Mouse (Mus musculus) myocyte (in vitro differentiated cells): ENCODE results near the gene Fabp2. TPM values are rescaled to one million over a fixed set of nuclear protein-coding genes. Genes with fewer than 3 reads are reported as not detected.

Source experiments
- H3K27me3 ChIP-seq: one replicate; pipeline ENCODE4 v1.6.1; 2011; ENCODE audit not compliant: control insufficient read depth, insufficient read depth, insufficient read length
- H3K36me3 ChIP-seq: one replicate; pipeline ENCODE4 v1.6.1; 2011; ENCODE audit not compliant: control insufficient read depth, insufficient read depth
- H3K4me2 ChIP-seq: one replicate; pipeline ENCODE4 v1.6.1; 2011; ENCODE audit warnings: low read depth, control low read depth
- H3K4me3 ChIP-seq: one replicate; pipeline ENCODE4 v1.5.1; 2011; ENCODE audit warnings: mild to moderate bottlenecking, control low read depth, moderate library complexity
- H3K79me2 ChIP-seq: one replicate; pipeline ENCODE4 v1.6.1; 2011; ENCODE audit not compliant: control insufficient read depth, insufficient read depth
- H3ac ChIP-seq: one replicate; pipeline ENCODE4 v1.6.1; 2011; ENCODE audit not compliant: control insufficient read depth, insufficient read length
- CEBPB ChIP-seq: IDR thresholded peaks from 2 replicates; pipeline ENCODE4 v1.6.1; 2011; ENCODE audit warnings: mild to moderate bottlenecking, moderate library complexity; ENCODE audit not compliant: poor library complexity, insufficient read depth, severe bottlenecking
- E2F4 ChIP-seq: IDR thresholded peaks from one replicate; pipeline ENCODE4 v1.6.1; 2011; ENCODE audit warnings: mild to moderate bottlenecking, control low read depth, moderate library complexity; ENCODE audit not compliant: insufficient read depth
- MAX ChIP-seq: IDR thresholded peaks from one replicate; pipeline ENCODE4 v1.6.1; 2011; ENCODE audit warnings: low read depth, mild to moderate bottlenecking, control low read depth
- MYOD1 ChIP-seq, 3 experiments: IDR thresholded peaks; one replicate each; pipeline ENCODE4 v1.6.1; 2011; ENCODE audit warnings: control low read depth in 2 of 3, low read depth in 2 of 3, mild to moderate bottlenecking in 2 of 3, moderate library complexity in 1 of 3; ENCODE audit not compliant: insufficient read length in 2 of 3, control insufficient read depth in 1 of 3
- MYOG ChIP-seq, 3 experiments: IDR thresholded peaks; one replicate each; pipeline ENCODE4 v1.6.1; 2011; ENCODE audit warnings: control low read depth in 2 of 3, low read depth in 2 of 3, mild to moderate bottlenecking in 2 of 3; ENCODE audit not compliant: insufficient read length in 2 of 3, control insufficient read depth in 1 of 3, insufficient read depth in 1 of 3
- POLR2A ChIP-seq: IDR thresholded peaks from one replicate; pipeline ENCODE4 v1.6.1; 2011; ENCODE audit warnings: low read depth, mild to moderate bottlenecking, control low read depth, moderate library complexity; ENCODE audit not compliant: insufficient read length
- POLR2AphosphoS2 ChIP-seq: IDR thresholded peaks from one replicate; pipeline ENCODE4 v1.6.1; 2011; ENCODE audit warnings: low read depth, control low read depth; ENCODE audit not compliant: insufficient read length
- REST ChIP-seq: IDR thresholded peaks from one replicate; pipeline ENCODE4 v1.6.1; 2011; ENCODE audit warnings: mild to moderate bottlenecking, control low read depth, moderate library complexity; ENCODE audit not compliant: insufficient read depth, insufficient read length
- SRF ChIP-seq: IDR thresholded peaks from one replicate; pipeline ENCODE4 v1.6.1; 2011; ENCODE audit warnings: low read depth; ENCODE audit not compliant: control insufficient read depth, insufficient read length
- TCF12 ChIP-seq: IDR thresholded peaks from one replicate; pipeline ENCODE4 v1.6.1; 2011; ENCODE audit warnings: mild to moderate bottlenecking, control low read depth; ENCODE audit not compliant: poor library complexity, insufficient read depth, severe bottlenecking
- TCF3 ChIP-seq: IDR thresholded peaks from one replicate; pipeline ENCODE4 v1.6.1; 2011; ENCODE audit warnings: low read depth, control low read depth; ENCODE audit not compliant: insufficient read length
- USF1 ChIP-seq: IDR thresholded peaks from one replicate; pipeline ENCODE4 v1.6.1; 2011; ENCODE audit warnings: low read depth, mild to moderate bottlenecking, control low read depth, moderate library complexity
- polyA plus RNA-seq: library from polyadenylated mRNA; unstranded; fragments of >200 nt; fragmentation: generic; extraction: Trizol; gene quantifications from one replicate; pipeline ENCODE4 v1.2.1, GENCODE M21; 2012; ENCODE audit warnings: missing spikeins

Gene Fabp2
- polyA plus RNA-seq, result not detected

DNA sequence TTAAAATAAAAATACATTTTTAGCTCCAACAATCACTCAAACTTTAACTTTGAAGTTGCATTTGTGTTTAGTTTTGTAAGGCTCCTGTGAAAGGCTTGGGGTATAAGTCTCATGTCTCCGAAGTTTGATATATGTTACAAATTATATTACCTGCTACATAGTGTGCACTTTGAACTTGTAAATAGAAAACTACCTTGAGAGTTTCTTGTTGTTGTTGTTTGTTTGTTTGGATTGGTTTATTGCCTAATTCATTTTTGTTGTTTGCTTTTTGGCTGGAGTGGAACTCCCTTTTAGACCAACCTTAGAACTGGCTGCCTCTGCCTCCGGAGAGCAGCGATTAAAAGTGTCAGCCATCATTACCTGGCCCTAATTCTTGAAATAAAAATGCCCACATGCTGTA, at the start of gene Fabp2:
Fabp2 (plus strand) TSS at position 301 of the 400 bp plus-strand sequence.
- no peak for TF ChIP-seq MYOG (IDR thresholded peaks at IDR 0.05; ENCODE audit: control insufficient read depth in 1 of 3, insufficient read depth in 1 of 3, insufficient read length in 2 of 3, low read depth in 2 of 3)
- no peak for TF ChIP-seq POLR2A
- no peak for TF ChIP-seq USF1
- no peak for TF ChIP-seq CEBPB
- no peak for TF ChIP-seq REST
- TF ChIP-seq TCF12, result no peak
- TF ChIP-seq TCF3, result no peak
- no peak for TF ChIP-seq E2F4
- H3K4me2 ChIP-seq, result no peak within 1 kb of the TSS

DNA sequence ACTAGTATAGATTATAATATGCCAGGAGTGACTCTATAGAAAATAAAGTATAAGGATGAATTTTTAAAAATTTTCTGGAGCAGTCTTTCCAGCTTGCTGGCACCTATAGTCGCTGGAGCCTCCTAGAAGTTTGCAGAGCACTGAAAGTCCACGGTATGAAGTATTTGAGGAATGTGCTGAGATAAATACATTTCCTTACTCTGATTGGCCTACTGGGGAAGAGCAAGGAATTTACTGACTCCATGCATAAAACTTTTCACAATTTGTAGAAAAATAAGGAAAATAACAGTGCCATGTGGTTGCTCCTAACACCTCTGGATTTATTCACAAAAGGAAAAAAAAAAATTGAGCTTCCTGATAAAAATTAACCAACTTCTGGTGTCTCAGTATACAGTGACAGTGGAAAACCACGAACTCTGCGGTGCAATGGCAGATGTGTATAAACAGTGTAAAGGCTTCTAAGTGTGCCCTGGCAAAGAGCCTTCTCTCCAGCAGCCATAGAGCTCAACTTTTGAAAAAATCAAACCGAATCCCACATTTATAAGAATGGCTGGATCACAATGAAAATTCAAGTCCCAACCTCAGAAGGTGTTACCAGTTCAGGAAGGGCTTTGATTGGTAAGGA, 46.4 kb upstream of the Fabp2 start:
- Histone ChIP-seq H3K79me2 (no peaks in the 10 kb centered on the region), H3K36me3 (peaks cover 26% of the 10 kb centered on the region), H3ac (no peak overlapping the region), H3K4me2 (no peak overlapping the region), H3K4me3 (no peak overlapping the region), H3K27me3 (no peaks in the 10 kb centered on the region)
- TF ChIP-seq SRF (no peak), MAX (no peak), TCF12 (no peak), MYOG (IDR thresholded peaks at IDR 0.05; ENCODE audit: control insufficient read depth in 1 of 3, insufficient read depth in 1 of 3, insufficient read length in 2 of 3, low read depth in 2 of 3) (no peak), MYOD1 (IDR thresholded peaks at IDR 0.05; ENCODE audit: control insufficient read depth in 1 of 3, insufficient read length in 2 of 3, low read depth in 2 of 3) (no peak), TCF3 (no peak), REST (no peak), POLR2AphosphoS2 (no peak), E2F4 (no peak), USF1 (no peak), CEBPB (no peak), POLR2A (no peak)

More for the DNA sequence above, at the start of gene Fabp2:
- Histone ChIP-seq H3K79me2 (no peaks in the 10 kb centered on the region), H3ac (no peak within 1 kb of the TSS), H3K27me3 (no peaks in the 10 kb centered on the region), H3K4me3 (no peak within 1 kb of the TSS), H3K36me3 (no peaks in the 10 kb centered on the region)

DNA sequence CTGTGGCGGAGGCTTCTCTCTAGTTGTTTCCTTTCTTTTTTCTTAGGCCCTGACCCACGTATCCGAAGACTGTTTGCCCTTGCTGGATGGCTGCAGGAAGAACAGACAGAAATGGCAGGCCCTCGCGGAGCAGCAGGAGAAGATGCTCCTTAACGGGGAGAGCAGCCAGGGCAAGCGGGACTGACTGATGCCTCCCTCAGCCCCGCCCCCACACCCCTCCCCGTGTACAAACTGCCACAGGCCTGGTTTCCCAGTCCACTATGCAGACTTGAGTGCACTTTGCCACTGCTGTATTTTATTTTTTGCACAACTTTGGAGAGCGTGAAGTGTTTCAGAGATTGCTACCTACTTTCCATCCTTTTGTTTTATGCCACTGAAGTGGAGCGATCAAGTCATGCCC, 39.7 kb upstream of the Fabp2 start:
- H3K36me3 ChIP-seq, result peaks cover 30% of the 10 kb centered on the region
- no peaks in the 10 kb centered on the region for H3K27me3 ChIP-seq
- no peak overlapping the region for H3K4me3 ChIP-seq
- TF ChIP-seq POLR2A, result no peak
- TF ChIP-seq MYOD1 (IDR thresholded peaks at IDR 0.05; ENCODE audit: control insufficient read depth in 1 of 3, insufficient read length in 2 of 3, low read depth in 2 of 3), result no peak
- no peak overlapping the region for H3ac ChIP-seq
- H3K4me2 ChIP-seq, result no peak overlapping the region
- no peaks in the 10 kb centered on the region for H3K79me2 ChIP-seq

DNA sequence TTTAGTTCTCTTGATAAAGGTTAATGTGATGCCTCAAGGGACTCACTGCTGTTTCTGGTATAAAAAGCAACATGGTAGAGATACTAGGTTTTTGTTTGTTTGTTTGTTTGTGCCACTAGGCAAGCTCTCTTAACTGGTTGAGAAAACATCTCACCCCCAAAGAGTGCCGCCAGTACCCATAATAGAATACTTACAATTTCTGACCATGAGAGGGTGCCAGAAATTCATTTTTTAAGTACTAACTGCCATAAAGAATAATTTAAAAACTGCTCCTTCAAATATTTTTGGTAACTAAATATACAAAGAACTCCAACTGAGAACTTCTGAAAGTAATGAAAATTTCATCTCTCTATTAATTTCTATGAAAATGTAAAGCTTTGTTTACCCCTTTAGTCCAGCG, 35.0 kb upstream of the Fabp2 start:
- Histone ChIP-seq H3K4me3 (no peak overlapping the region), H3K79me2 (no peaks in the 10 kb centered on the region), H3K4me2 (no peak overlapping the region), H3ac (no peak overlapping the region), H3K36me3 (peaks cover 7% of the 10 kb centered on the region), H3K27me3 (no peaks in the 10 kb centered on the region)
- TF ChIP-seq SRF (no peak), REST (no peak), TCF3 (no peak), POLR2A (no peak), CEBPB (no peak), MYOG (IDR thresholded peaks at IDR 0.05; ENCODE audit: control insufficient read depth in 1 of 3, insufficient read depth in 1 of 3, insufficient read length in 2 of 3, low read depth in 2 of 3) (no peak), POLR2AphosphoS2 (no peak), MYOD1 (IDR thresholded peaks at IDR 0.05; ENCODE audit: control insufficient read depth in 1 of 3, insufficient read length in 2 of 3, low read depth in 2 of 3) (no peak), MAX (no peak), TCF12 (no peak), E2F4 (no peak), USF1 (no peak)

DNA sequence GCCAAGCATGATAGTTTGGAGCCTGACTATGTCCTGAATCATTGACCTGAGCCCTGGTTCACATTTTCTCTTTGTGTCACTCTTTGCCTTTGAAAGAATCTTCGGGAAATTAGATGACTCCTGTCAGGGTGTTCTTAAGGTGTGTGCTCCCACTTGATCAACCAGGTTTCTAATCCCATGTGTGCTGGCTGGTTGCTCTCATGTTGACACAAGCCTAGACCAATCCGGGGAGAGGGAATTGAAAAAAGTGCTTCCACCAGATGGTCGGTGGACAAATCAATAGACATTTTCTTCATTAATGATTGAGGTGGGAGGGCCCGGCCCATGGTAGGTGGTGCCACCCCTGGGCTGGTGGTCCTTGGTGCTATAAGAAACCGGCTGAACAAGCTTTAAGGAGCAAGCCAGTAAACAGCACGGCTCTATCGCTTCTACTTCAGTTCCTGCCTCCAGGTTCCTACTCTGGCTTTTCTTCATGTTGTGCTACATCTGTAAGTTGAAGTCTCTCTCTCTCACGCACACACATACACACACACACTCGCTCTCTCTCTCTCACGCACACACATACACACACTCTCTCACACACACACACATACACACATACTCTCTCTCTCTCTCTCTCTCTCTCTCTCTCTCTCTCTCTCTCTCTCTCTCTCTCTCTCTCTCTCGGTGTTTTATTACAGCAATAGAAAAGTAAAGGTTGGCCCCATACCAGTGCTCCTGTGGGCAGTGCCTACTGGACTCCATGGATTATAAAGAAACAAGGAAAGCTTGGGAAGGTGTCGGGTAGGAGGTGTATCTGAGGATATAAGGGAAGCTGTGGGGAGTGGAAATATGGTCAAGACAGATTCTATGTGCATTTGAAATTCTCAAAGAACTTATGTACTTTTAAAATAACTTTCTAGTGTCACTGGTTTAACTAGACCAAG, 34.0 kb upstream of the Fabp2 start:
- Histone ChIP-seq H3K36me3 (peaks cover 7% of the 10 kb centered on the region), H3ac (no peak overlapping the region), H3K27me3 (no peaks in the 10 kb centered on the region), H3K79me2 (no peaks in the 10 kb centered on the region), H3K4me3 (no peak overlapping the region), H3K4me2 (no peak overlapping the region)
- TF ChIP-seq USF1, result no peak
- TF ChIP-seq TCF3, result no peak
- TF ChIP-seq SRF, result no peak
- TF ChIP-seq REST, result no peak
- TF ChIP-seq MAX, result no peak
- no peak for TF ChIP-seq POLR2AphosphoS2
- no peak for TF ChIP-seq CEBPB
- TF ChIP-seq MYOG (IDR thresholded peaks at IDR 0.05; ENCODE audit: control insufficient read depth in 1 of 3, insufficient read depth in 1 of 3, insufficient read length in 2 of 3, low read depth in 2 of 3), result no peak
- no peak for TF ChIP-seq E2F4
- TF ChIP-seq POLR2A, result no peak
- TF ChIP-seq TCF12, result no peak
- TF ChIP-seq MYOD1 (IDR thresholded peaks at IDR 0.05; ENCODE audit: control insufficient read depth in 1 of 3, insufficient read length in 2 of 3, low read depth in 2 of 3), result no peak
